Mouse (Mus musculus): Measurements from ENCODE around the gene Pid1. TPM values are rescaled to one million over a fixed set of nuclear protein-coding genes. Genes with fewer than 3 reads are reported as not detected.
"Not testable (repeated sequence)": the region's sequence is repeated elsewhere in the genome, so short reads cannot be mapped to it uniquely, and the experiment has no call there.

Gene Pid1
- total RNA-seq, 4 experiments from 2014 or later: 28.7 to 41.4 (median 34.0) TPM

DNA sequence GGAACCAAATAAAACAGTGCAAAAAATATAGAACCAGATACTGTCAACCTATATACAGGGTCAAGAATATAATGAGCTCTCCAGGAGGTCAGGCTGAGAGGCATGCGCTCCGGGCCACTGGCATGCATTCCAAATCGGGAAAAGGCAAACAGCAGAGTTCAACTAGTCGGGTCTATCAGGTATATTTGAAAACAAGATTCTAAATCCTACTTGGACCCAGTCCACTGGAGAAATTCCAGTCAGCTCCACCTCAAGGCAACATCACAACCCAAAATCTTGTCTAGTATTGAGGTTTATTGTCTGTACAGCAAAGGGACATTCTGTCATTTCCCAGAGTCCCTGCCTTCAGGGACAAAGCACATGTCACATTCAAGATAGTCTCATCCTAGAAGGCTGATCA is 91.0 kb downstream of the Pid1 start:
- no peak for DNase-seq (ENCODE audit: low spot score in 2 of 2)

GRCm38 (mm10) chr1:84271712-84272200 is 92.2 kb downstream of the Pid1 start:
- no peak for DNase-seq (ENCODE audit: low spot score in 2 of 2)

- DNase-seq (ENCODE audit: low spot score in 2 of 2): no peak
Measured at GRCm38 (mm10) chr1:84257656-84258055, 106.3 kb downstream of the Pid1 start.

- no peak for DNase-seq (ENCODE audit: low spot score in 2 of 2)
Measured at GRCm38 (mm10) chr1:84254361-84254760, 109.6 kb downstream of the Pid1 start.

GRCm38 (mm10) chr1:84253838-84254237 is 110.1 kb downstream of the Pid1 start:
- DNase-seq (ENCODE audit: low spot score in 2 of 2): no peak

DNA sequence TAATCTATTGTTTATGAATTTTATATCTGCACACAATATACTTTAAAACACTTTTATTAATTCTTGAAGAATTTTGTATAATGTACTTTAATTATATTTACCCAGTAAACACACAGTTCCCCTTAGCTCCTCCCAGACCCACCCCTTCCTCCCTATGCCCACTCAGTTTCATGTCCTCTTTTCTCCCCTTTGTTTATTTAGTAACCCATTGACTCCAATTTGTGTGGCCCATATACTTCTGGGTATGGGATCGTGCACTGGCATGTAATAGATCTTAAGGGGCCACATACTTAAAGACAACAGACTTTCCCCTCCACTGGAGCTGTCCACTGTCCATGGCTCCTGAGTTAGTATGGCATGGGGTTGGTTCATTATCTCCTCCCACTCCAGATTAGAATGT is 112.8 kb downstream of the Pid1 start:
- DNase-seq (ENCODE audit: low spot score in 2 of 2): no peak

- DNase-seq (ENCODE audit: low spot score in 2 of 2): no peak
Measured at GRCm38 (mm10) chr1:84250770-84251169, 113.2 kb downstream of the Pid1 start.

GRCm38 (mm10) chr1:84249772-84250338 is 114.1 kb downstream of the Pid1 start:
- no peak for DNase-seq (ENCODE audit: low spot score in 2 of 2)

DNA sequence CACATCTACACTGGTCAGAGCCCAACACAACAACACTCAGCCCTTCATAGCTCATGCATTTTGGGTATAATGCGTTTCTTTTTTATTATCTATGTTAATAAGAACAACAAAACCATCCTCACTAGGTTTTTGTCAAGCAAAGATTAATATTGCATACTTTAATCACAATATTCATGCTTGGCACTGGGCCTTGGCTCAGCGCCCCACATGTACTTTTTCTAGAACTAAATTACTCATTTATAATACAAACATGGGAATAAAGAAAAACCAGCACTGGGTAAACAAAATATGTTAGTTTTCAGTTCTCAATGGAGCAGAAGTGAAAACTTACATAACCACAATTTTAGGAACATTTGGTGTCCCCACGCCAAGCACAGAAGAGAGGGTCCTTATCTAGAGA is 116.9 kb downstream of the Pid1 start:
- DNase-seq (ENCODE audit: low spot score in 2 of 2): peak in 1 of 2 experiments; percentile 64

- no peak for DNase-seq (ENCODE audit: low spot score in 2 of 2)
Measured at GRCm38 (mm10) chr1:84241192-84241828, 122.7 kb downstream of the Pid1 start.

DNA sequence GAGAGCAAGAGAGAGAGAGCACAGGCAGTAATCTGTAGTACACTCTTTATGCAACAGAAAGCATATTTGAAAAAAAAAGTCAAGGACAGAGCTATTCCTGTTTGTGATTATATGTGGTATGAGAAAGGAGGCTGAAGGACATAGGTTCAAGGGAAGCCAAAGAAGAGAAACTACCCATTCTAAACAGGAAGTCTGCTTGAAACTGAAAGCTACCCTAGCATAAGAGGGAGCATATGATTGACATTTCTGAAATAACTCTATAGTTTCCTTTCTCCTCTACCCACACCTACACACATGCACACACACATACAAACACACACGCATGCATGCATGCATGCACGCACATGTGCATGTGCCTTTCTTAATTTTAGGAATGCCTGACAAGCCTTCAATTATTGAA is 123.8 kb downstream of the Pid1 start:
- DNase-seq (ENCODE audit: low spot score in 2 of 2): no peak

- DNase-seq (ENCODE audit: low spot score in 2 of 2): no peak
Measured at GRCm38 (mm10) chr1:84230431-84230830, 133.5 kb downstream of the Pid1 start.

DNA sequence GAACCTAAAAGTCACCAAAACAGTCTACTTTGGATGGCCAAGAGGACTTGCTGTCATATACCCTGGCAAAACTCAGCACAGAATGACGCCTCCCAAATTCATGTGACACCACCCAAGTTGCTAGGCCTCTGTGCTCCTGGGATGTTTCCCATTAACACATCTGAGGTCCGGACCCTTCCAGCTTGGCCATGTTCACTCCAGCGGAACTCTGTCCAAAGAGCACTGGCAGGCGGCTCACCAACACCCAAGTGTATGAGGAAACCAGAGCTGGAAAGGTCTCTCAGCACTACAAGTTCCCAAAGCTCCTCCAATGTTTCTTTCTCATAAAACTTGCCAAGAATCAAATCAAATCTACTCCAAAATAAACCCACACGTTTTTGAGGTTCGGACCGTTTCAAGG is 138.4 kb downstream of the Pid1 start:
- no peak for DNase-seq (ENCODE audit: low spot score in 2 of 2)

DNA sequence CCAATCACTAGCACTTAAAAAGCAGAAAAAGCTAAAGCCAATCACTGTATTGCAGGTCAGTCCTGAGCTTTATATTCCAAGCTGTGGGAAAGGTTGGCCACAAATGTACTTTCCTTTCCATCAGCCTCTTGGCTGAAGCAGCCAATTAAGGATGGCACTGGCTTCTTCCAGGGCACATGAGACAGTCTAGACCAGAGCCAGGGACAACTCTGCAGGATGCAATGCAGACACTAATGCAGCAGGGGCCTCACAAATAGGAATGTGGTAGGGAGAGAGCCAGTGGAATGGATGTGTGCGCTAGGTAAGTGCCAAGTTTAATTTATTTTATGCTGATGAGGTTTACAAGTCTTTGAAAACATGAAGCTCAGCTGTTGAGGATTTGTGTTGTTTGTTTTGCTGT is 141.9 kb downstream of the Pid1 start:
- DNase-seq (ENCODE audit: low spot score in 2 of 2): no peak

- DNase-seq (ENCODE audit: low spot score in 2 of 2): peak; percentile 19 to 34
Measured at GRCm38 (mm10) chr1:84218605-84219004, 145.4 kb downstream of the Pid1 start.

- DNase-seq (ENCODE audit: low spot score in 2 of 2): no peak
Measured at GRCm38 (mm10) chr1:84217777-84218176, 146.2 kb downstream of the Pid1 start.

DNA sequence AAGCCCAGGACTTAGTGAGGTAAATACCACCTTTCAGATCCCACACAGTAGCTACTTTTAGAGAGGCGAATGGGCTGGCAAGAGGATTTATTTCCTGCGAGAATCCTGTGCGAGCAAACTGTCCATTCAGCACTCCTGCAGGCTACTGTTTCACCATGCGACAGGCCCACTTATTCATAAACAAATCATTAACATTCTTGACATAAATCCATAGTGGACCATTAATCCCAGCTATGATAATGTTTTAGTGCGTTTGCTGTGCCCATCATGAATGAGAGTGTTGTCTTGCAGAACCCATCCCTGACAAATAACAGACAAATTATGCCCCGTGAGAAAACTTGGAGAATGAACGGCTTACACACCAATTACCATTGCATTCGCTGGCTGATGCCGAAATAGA is 152.5 kb downstream of the Pid1 start:
- no peak for DNase-seq (ENCODE audit: low spot score in 2 of 2)

DNA sequence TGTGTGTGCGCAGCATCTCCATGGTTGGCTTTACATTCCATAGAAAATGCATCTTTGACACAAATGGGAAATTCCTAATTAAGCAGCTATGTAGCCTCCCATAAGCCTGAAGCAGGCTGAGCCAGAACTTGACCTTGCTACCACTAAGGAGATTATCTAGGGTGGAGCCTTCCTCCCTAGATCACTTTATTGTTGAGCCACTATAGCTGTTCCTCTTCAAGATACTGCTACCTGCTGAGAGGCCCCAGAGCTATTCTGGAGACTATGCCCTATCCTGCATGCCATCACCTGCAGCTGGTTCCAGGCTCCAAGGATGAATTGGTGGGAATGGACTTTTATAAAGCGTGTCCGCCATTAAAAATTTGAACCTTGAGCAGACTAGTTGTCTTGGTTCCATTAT is 158.2 kb downstream of the Pid1 start:
- not testable (repeated sequence) for DNase-seq (ENCODE audit: low spot score in 2 of 2)

DNA sequence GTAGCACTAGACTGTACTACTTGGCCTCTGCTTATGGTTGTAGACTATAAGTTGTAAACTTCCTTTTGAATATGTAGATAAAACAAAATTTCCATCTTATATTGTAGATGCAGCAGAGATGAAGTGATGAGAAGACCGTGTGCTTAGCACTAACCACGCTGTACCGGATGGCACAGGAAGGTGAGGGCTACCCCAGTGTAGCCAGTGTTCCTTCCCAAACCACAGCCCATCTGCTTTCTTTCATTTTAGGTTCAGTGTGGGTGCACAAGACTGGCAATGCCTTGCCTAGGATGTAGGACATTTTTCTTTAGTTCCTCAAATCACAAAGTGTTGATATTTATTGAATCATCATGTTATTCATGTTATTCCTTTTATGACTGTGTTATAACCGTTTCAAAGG is 160.5 kb downstream of the Pid1 start:
- no peak for DNase-seq (ENCODE audit: low spot score in 2 of 2)

GRCm38 (mm10) chr1:84199890-84200289 is 164.1 kb downstream of the Pid1 start:
- no peak for DNase-seq (ENCODE audit: low spot score in 2 of 2)

GRCm38 (mm10) chr1:84198887-84199286 is 165.1 kb downstream of the Pid1 start:
- DNase-seq (ENCODE audit: low spot score in 2 of 2): no peak

DNA sequence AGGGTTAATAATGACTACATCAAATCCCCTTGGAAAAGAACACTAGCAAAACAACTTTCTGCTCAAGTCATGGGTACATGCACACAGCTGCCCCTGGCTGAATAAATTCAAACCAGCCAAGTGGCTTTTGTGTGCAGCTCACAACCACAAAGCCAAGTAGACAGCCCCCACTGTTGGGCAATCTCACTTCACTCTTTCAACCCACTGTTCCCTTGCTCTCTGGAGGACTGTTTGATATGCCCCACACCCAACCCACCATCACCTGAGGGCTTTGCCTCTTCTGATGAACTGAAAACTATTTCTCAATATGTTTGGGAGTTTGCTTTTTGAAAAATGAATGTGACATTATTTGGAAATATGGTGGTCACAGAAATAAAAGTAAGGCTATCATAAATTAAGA is 171.8 kb downstream of the Pid1 start:
- no peak for DNase-seq (ENCODE audit: low spot score in 2 of 2)

GRCm38 (mm10) chr1:84189446-84189845 is 174.5 kb downstream of the Pid1 start:
- DNase-seq (ENCODE audit: low spot score in 2 of 2): no peak
